Mouse (Mus musculus) forebrain, embryonic 12.5 days (tissue): ENCODE measurements at regions not wholly inside any gene's neighbourhood (a gene's known extent, or its start where the extent isn't known, plus 50 kb on each side); places are given as distances from the start of the nearest gene placed in this dataset.

ENCODE experiments used
- ATAC-seq: fragments of 200-750 bp; cut with Nextera tagmentation; 2 replicates; pipeline ENCODE4 v1.8.0; 2017; ENCODE audit warnings: moderate TSS enrichment; ENCODE audit not compliant: low FRiP score
- H3K27ac ChIP-seq: fragments of 300-500 bp; sonication (generic); 2 replicates; pipeline ENCODE4 v1.5.1; 2016; ENCODE audit warnings: mild to moderate bottlenecking
- H3K27me3 ChIP-seq: fragments of 300-500 bp; sonication (generic); 2 replicates; pipeline ENCODE4 v1.6.1; 2016; ENCODE audit warnings: mild to moderate bottlenecking
- H3K36me3 ChIP-seq: fragments of 300-500 bp; sonication (generic); replicated peaks from 2 replicates; pipeline ENCODE4 v1.6.1; 2016; ENCODE audit warnings: mild to moderate bottlenecking
- H3K4me1 ChIP-seq: fragments of 300-500 bp; sonication (generic); 2 replicates; pipeline ENCODE4 v1.6.1; 2016
- H3K4me2 ChIP-seq: fragments of 300-500 bp; sonication (generic); 2 replicates; pipeline ENCODE4 v1.6.1; 2016; ENCODE audit warnings: mild to moderate bottlenecking, moderate library complexity
- H3K4me3 ChIP-seq: fragments of 300-500 bp; sonication (generic); replicated peaks from 2 replicates; pipeline ENCODE4 v1.5.1; 2016; ENCODE audit warnings: mild to moderate bottlenecking
- H3K9ac ChIP-seq: fragments of 300-500 bp; sonication (generic); 2 replicates; pipeline ENCODE4 v1.6.1; 2016; ENCODE audit warnings: mild to moderate bottlenecking
- H3K9me3 ChIP-seq: fragments of 300-500 bp; sonication (generic); 2 replicates; pipeline ENCODE4 v1.6.1; 2016
- WGBS: fragments of 180-500 bp; shearing (Covaris S2); methylation state at CpG from one replicate; pipeline ENCODE4 v1.1.7; 2016; 5-methylcytosine and 5-hydroxymethylcytosine counted together

DNA sequence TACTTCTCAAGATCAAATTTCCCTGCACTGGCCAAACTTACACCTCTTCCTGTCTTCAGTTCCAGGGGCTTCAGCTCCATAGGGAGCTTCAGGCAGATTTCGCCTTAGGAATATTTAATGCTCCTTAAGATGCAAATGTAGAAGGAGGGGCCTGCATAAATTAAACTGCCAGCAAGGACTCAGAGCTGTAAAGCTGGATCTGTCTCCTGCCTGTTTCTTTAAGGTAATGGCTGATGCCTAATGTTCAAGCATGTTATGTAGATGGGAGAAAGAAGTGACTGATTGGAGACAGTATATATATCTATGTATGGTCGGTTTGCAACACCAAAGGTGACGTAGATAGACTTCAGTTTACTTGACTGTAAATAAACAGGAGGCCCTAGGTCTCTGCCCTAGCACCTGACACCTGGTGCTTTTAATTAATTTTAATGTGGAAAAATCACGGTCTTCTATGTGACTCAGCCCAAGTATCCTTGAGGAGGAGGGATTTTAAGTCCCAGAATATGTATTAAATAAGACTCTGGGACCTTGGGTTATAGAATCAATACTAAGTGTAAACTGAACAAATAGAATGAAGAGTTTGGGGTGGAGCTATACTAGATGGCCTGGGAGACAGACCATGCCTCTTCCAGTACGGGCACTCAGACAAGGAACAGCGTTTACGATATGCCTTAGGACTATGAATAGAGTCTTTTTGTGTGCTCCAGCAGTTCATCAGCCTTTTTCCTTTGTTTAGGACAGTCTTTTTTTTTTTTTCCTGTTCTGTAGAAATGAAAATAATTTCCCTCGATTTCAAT is 651.7 kb upstream of the Lmcd1 start:
- Histone ChIP-seq H3K4me2 (no peak overlapping the region), H3K4me3 (no peak overlapping the region), H3K27me3 (no peaks in the 10 kb centered on the region), H3K4me1 (peaks cover 9% of the 10 kb centered on the region), H3K36me3 (no peaks in the 10 kb centered on the region), H3K9ac (no peak overlapping the region), H3K9me3 (no peaks in the 10 kb centered on the region), H3K27ac (0 out of 2 replicates have a peak overlapping the region, but pooled peaks have one; percentile 42)
- ATAC-seq, result peak; percentile 70
- WGBS, result 33% methylated on average over 8 of the region's 8 CpGs

DNA sequence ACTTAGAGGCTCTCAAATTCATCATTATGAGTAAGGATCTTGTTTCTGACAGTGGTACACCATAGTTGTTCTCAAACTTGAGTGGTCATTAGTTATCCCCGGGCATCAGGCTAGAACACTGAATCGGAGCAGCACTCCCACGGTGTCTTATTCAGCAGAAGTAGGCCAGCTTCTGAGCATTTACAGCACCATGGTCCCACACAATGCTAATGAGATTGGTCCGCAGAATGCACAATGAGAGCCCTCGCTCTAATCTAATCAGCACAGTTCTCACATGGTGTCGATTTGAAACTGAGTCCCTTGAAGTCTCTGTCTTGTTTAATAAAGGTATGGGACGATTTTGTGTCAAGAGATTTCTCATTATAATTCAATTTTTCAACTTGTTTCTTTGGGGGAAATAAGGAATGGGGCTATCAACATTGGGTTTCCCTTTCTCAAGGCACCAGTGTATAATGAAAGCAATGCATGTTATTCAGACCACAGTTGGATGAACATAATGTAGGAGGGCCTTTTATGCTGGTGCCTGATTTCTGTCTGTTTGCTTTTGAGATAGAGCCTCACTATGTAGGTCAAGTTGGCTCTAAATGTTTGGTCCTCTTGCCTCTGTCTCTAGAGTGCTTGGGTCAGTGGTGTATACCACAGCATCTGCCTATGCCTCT is 650.9 kb upstream of the Lmcd1 start:
- Histone ChIP-seq H3K4me1 (peaks cover 9% of the 10 kb centered on the region), H3K36me3 (no peaks in the 10 kb centered on the region), H3K9ac (no peak overlapping the region), H3K9me3 (no peaks in the 10 kb centered on the region), H3K27me3 (no peaks in the 10 kb centered on the region), H3K27ac (no peak overlapping the region), H3K4me3 (no peak overlapping the region), H3K4me2 (no peak overlapping the region)
- ATAC-seq, result peak; percentile 88
- WGBS, result 12% methylated on average over 7 of the region's 7 CpGs

DNA sequence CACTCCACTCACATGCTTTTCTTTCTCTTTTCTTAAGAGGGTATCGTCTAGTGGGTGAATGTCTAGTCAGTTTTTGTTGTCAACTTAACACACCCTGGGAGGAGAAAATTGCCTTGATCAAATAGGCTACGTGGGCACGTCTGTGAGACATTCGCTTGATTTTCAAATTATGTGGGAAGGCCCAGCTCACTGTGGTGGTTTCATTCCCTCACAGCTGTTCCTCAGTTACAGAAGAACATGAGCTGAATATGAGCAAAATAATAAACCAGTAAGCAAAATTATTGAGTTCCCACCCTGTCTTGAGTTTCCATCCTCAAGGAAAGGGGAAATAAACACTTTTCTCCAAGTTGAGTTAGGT is 650.4 kb upstream of the Lmcd1 start:
- WGBS, result 63% methylated on average over 4 of the region's 4 CpGs
- Histone ChIP-seq H3K4me3 (no peak overlapping the region), H3K27me3 (no peaks in the 10 kb centered on the region), H3K4me2 (no peak overlapping the region), H3K27ac (no peak overlapping the region), H3K4me1 (peaks cover 9% of the 10 kb centered on the region), H3K9ac (no peak overlapping the region), H3K36me3 (no peaks in the 10 kb centered on the region), H3K9me3 (no peaks in the 10 kb centered on the region)
- 0 out of 2 replicates have a peak, but pooled peaks have one; percentile 2 for ATAC-seq

DNA sequence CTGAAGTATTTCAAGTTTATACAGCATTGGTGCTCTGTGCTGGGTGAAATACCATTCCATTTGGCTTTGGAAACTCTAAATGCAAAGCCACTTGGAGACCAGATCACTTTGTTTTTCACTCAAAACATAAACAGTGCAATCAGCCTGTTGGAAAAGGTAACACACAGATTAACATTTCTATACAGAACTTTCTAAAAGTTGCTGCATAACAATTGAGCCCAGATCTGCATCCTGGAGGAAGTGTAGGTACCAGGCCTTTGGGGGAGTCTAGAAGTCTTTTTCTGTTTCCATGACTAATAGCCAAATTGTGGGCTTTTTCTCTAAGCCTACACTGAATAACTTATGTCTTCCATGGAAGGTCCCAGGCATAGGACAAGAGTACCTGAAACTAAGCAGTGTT is 648.1 kb upstream of the Lmcd1 start:
- Histone ChIP-seq H3K27ac (no peak overlapping the region), H3K4me1 (peaks cover 9% of the 10 kb centered on the region), H3K4me2 (no peak overlapping the region), H3K4me3 (no peak overlapping the region), H3K9me3 (no peaks in the 10 kb centered on the region), H3K27me3 (no peaks in the 10 kb centered on the region), H3K36me3 (no peaks in the 10 kb centered on the region), H3K9ac (no peak overlapping the region)
- ATAC-seq, result no peak

DNA sequence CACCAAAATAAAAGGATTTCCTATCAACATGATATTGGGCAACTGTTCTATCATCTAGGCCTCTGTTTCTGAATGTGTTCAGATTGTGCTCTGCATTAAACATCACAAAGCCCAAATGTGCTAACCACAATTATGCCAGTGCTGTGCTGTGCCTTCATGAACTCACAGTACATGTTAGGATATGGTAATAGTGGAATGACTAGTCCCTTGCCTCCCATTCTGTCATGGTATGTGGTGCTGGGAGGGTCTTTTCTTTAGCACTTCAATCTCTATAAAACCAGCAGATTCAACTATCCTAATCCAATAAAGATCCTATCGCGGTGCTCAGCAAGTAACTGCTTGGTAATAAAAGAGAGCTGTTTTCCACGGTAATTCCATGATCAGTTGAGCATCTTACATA is 620.8 kb upstream of the Lmcd1 start:
- no peak for ATAC-seq
- no peak overlapping the region for H3K27ac ChIP-seq
- 91% methylated on average over 3 of the region's 3 CpGs for WGBS

DNA sequence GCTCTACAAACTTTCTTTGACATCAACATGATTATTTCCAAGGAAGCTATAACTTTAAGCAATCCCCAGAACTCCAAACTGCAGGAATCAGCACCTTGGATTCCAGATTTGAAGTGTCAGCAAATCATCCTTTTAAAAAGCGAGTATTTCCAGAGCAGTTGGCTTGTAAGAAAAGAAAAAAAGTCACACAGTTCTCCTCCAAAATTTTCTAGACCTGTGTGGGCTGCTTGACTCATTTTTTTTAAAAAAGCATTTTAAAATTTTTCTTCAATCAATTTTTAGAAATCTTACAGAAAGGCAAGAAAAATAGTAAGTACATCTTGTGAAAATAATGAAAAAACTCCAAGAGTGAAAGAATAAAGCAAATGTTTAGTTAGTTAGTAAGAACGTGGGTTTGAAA is 613.6 kb upstream of the Lmcd1 start:
- no peaks in the 10 kb centered on the region for H3K4me1 ChIP-seq
- 72% methylated on average over 2 of the region's 2 CpGs for WGBS
- no peaks in the 10 kb centered on the region for H3K27me3 ChIP-seq
- no peak for ATAC-seq
- H3K9ac ChIP-seq, result no peak overlapping the region
- H3K4me3 ChIP-seq, result no peak overlapping the region
- no peaks in the 10 kb centered on the region for H3K36me3 ChIP-seq
- no peak overlapping the region for H3K4me2 ChIP-seq
- H3K9me3 ChIP-seq, result no peaks in the 10 kb centered on the region
- no peak overlapping the region for H3K27ac ChIP-seq

More for the DNA sequence above, 620.8 kb upstream of the Lmcd1 start:
- Histone ChIP-seq H3K4me2 (no peak overlapping the region), H3K27me3 (no peaks in the 10 kb centered on the region), H3K4me3 (no peak overlapping the region), H3K36me3 (no peaks in the 10 kb centered on the region), H3K4me1 (no peaks in the 10 kb centered on the region), H3K9ac (no peak overlapping the region), H3K9me3 (no peaks in the 10 kb centered on the region)

DNA sequence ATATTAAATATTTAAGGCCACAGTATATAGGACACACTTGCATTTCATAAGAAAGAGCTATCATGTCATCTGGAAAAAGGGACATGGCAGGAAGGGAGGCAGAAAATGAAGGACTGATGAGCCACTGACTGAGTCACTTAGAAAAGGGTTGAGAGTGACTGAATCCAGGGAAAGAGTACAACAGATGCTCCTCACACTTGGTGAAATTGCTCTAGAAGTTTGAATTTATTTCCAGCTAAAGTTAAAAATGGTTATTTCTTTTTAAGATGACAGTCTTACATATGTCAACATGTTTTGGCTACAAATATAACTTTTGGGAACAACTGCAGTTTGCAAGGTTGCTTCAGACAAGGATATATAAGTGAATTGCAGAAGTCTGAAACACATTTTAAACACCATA is 609.0 kb upstream of the Lmcd1 start:
- H3K27ac ChIP-seq, result no peak overlapping the region
- no peak overlapping the region for H3K9ac ChIP-seq
- H3K36me3 ChIP-seq, result no peaks in the 10 kb centered on the region
- no peaks in the 10 kb centered on the region for H3K9me3 ChIP-seq
- no peaks in the 10 kb centered on the region for H3K4me1 ChIP-seq
- H3K4me3 ChIP-seq, result no peak overlapping the region
- no peak for ATAC-seq
- no peak overlapping the region for H3K4me2 ChIP-seq
- H3K27me3 ChIP-seq, result no peaks in the 10 kb centered on the region

DNA sequence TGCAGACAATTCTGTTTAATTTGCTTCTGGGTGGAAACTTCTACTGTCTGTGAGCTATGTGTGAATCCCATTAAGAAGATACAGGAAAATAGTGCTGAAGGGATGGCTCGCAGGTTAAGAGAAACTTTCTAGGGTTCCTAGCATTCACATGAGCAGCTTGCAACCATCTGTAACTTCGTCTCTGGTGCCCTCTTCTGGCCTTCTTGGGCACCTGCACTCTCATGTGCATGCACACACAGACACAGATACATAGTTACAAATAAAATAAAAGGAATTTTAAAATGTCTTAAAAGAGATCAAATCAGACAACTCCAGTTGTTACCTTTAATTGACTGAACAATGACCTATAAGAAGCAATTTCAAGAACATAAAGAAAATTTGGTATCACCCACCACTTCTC is 588.6 kb upstream of the Lmcd1 start:
- Histone ChIP-seq H3K27ac (no peak overlapping the region), H3K4me1 (no peaks in the 10 kb centered on the region), H3K9ac (no peak overlapping the region), H3K27me3 (no peaks in the 10 kb centered on the region), H3K9me3 (0 out of 2 replicates have a peak, but pooled peaks cover 3% of the 10 kb centered on the region), H3K4me2 (no peak overlapping the region), H3K4me3 (no peak overlapping the region), H3K36me3 (no peaks in the 10 kb centered on the region)
- WGBS, result 82% methylated on average over 2 of the region's 2 CpGs
- ATAC-seq, result no peak

DNA sequence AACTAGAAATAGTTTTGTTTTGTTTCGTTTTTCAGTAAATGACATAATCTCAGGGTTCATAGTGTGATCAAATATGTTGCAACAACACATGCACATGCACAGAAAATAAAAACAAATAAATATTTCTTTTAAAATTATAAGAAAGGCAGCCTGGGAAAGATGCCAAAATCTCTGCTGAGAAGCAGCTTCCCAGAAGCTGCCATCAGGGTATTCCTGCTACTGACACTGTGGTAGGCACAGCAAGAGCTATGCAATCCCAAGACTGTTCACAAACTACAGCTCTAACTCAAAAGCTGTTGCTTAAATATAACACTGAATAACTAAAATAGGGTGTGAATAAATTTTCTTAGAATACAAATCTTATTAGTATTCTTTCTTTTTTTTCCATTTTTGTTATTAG is 570.7 kb upstream of the Lmcd1 start:
- H3K27me3 ChIP-seq, result no peaks in the 10 kb centered on the region
- ATAC-seq, result no peak
- no peak overlapping the region for H3K4me2 ChIP-seq
- H3K4me1 ChIP-seq, result no peaks in the 10 kb centered on the region
- no peak overlapping the region for H3K27ac ChIP-seq
- WGBS, result 90% methylated on average over 1 of the region's 1 CpGs
- no peak overlapping the region for H3K9ac ChIP-seq
- no peaks in the 10 kb centered on the region for H3K9me3 ChIP-seq
- H3K4me3 ChIP-seq, result no peak overlapping the region
- H3K36me3 ChIP-seq, result no peaks in the 10 kb centered on the region

DNA sequence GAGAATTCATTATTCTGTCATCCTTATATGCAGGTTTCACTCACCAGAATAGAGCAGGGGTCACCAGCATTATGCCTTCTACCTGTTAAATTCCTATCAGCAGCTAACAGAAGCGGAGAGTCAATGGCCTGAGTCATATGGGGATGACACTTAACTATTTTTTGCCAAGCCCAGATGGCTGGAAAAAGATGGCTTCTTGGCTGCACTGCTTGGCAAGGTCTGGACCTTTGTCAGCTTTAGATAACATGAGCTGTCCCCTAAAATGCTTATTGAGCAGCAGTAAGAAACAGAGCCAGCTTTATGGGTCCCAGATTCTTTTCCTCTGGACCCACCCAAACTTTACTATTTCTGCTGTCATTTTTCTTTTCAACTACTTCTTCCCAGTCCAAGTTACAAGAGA is 565.3 kb upstream of the Lmcd1 start:
- no peaks in the 10 kb centered on the region for H3K36me3 ChIP-seq

DNA sequence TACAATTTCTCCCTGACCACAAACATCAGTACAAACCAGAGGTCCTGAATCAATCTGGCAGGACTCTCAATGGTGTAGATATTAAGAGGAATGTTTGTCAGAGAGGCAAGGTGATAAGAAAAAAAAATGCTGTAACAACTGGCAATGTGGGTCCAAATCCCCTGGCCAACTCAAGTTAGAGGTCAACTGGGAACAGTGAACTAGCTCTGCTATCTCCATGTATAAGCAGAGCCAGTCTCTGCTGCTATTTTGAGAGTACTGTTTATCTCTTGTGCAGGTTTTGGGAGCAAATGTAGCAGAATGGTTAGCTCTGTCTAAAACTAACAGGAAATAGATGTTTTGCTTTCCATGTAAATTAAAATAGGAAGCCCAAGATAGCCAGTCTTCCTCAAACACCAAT is 547.6 kb upstream of the Lmcd1 start:
- no peak overlapping the region for H3K9ac ChIP-seq
- no peak for ATAC-seq
- H3K4me3 ChIP-seq, result no peak overlapping the region
- peaks cover 3% of the 10 kb centered on the region; the same call in 1 of the 2 replicates for H3K4me1 ChIP-seq
- no peaks in the 10 kb centered on the region for H3K27me3 ChIP-seq
- no peaks in the 10 kb centered on the region for H3K9me3 ChIP-seq
- no peak overlapping the region for H3K27ac ChIP-seq
- H3K36me3 ChIP-seq, result no peaks in the 10 kb centered on the region
- H3K4me2 ChIP-seq, result no peak overlapping the region

More for the DNA sequence above, 565.3 kb upstream of the Lmcd1 start:
- Histone ChIP-seq H3K27ac (no peak overlapping the region), H3K4me1 (no peaks in the 10 kb centered on the region), H3K4me2 (no peak overlapping the region), H3K4me3 (no peak overlapping the region), H3K9me3 (no peaks in the 10 kb centered on the region), H3K9ac (no peak overlapping the region), H3K27me3 (no peaks in the 10 kb centered on the region)
- 67% methylated on average over 1 of the region's 1 CpGs for WGBS
- ATAC-seq, result no peak

DNA sequence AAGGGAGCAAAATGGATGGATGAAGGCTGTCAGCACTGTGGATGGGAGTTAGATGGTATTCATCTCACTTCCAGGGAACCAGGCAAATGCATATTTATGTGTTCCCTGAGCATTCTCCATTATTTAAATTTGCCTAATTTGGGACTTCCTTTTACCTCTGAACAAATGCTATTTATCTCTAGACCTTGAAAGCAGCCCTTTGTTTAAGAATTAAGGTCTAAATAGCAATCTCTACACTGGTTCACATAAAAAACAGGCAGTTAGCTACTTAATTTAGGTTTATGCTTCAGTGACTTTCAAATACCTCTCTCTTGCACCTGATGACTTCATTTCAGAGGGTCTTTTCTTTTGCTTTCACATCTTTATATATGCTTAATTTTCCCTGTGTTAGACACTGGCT is 543.2 kb upstream of the Lmcd1 start:
- no peaks in the 10 kb centered on the region for H3K36me3 ChIP-seq
- peaks cover 3% of the 10 kb centered on the region; the same call in 1 of the 2 replicates for H3K4me1 ChIP-seq
- H3K9ac ChIP-seq, result no peak overlapping the region
- H3K4me3 ChIP-seq, result no peak overlapping the region
- no peak overlapping the region for H3K4me2 ChIP-seq
- no peaks in the 10 kb centered on the region for H3K27me3 ChIP-seq
- H3K9me3 ChIP-seq, result no peaks in the 10 kb centered on the region
- H3K27ac ChIP-seq, result no peak overlapping the region
- peak; percentile 40; the same call in 1 of the 2 replicates for ATAC-seq

DNA sequence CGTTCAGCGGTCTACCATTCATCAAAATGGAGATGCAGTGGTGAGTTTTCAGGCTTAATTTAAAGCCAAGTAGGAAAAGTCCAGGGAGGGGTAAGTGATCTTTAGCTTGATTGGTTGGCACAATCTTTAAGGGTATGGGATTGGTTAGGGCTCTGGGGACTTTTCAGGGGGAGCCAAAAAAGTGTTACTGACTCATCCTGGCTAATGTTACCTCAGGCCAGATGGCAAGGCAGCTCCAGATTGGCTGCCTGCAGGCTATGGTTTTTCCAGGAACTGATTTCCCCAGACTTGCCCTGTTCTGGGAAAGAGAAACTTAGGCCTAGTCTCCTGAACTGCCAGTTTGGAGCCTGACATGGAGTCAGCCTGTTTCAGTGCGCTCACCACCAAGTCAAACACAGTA is 539.6 kb upstream of the Lmcd1 start:
- ATAC-seq, result no peak
- Histone ChIP-seq H3K27ac (no peak overlapping the region), H3K4me3 (no peak overlapping the region), H3K27me3 (no peaks in the 10 kb centered on the region), H3K9me3 (no peaks in the 10 kb centered on the region), H3K36me3 (no peaks in the 10 kb centered on the region), H3K9ac (no peak overlapping the region), H3K4me1 (peaks cover 3% of the 10 kb centered on the region; the same call in 1 of the 2 replicates), H3K4me2 (no peak overlapping the region)
- 89% methylated on average over 3 of the region's 3 CpGs for WGBS
